Mouse (Mus musculus) liver, embryonic 13.5 days (tissue): ENCODE data around the gene Tnni3. TPM values are rescaled to one million over a fixed set of nuclear protein-coding genes. Genes with fewer than 3 reads are reported as not detected.

Source experiments
- ATAC-seq: fragments of 200-750 bp; cut with Nextera tagmentation; 2 replicates; pipeline ENCODE4 v1.8.0; 2017; ENCODE audit warnings: low read depth, mild to moderate bottlenecking, moderate number of reproducible peaks, moderate library complexity
- DNase-seq: peaks from one replicate; pipeline ENCODE4 v3.0.0; 2022
- H3K27ac ChIP-seq: fragments of 300-500 bp; sonication (generic); 2 replicates; pipeline ENCODE4 v1.5.1; 2015; ENCODE audit warnings: moderate library complexity, mild to moderate bottlenecking, inconsistent platforms
- H3K27me3 ChIP-seq: fragments of 300-500 bp; sonication (generic); 2 replicates; pipeline ENCODE4 v1.6.1; 2015; ENCODE audit warnings: mild to moderate bottlenecking, inconsistent platforms
- H3K36me3 ChIP-seq: fragments of 300-500 bp; sonication (generic); 2 replicates; pipeline ENCODE4 v1.6.1; 2015; ENCODE audit warnings: mild to moderate bottlenecking, inconsistent platforms
- H3K4me1 ChIP-seq: fragments of 300-500 bp; sonication (generic); replicated peaks from 2 replicates; pipeline ENCODE4 v1.6.1; 2015; ENCODE audit warnings: inconsistent platforms
- H3K4me2 ChIP-seq: fragments of 300-500 bp; sonication (generic); 2 replicates; pipeline ENCODE4 v1.6.1; 2015; ENCODE audit warnings: inconsistent platforms, mild to moderate bottlenecking, moderate library complexity
- H3K4me3 ChIP-seq: fragments of 300-500 bp; sonication (generic); replicated peaks from 2 replicates; pipeline ENCODE4 v1.5.1; 2015; ENCODE audit warnings: mild to moderate bottlenecking, inconsistent platforms
- H3K9ac ChIP-seq: fragments of 300-500 bp; sonication (generic); 2 replicates; pipeline ENCODE4 v1.6.1; 2015; ENCODE audit warnings: mild to moderate bottlenecking, inconsistent platforms
- H3K9me3 ChIP-seq: fragments of 300-500 bp; sonication (generic); replicated peaks from 2 replicates; pipeline ENCODE4 v1.6.1; 2016; ENCODE audit warnings: inconsistent platforms
- WGBS: fragments of 180-500 bp; shearing (Covaris S2); methylation state at CpG from one replicate; pipeline ENCODE4 v1.1.7; 2015; ENCODE audit not compliant: insufficient replicate concordance; 5-methylcytosine and 5-hydroxymethylcytosine counted together
- polyA plus RNA-seq: library from polyadenylated mRNA; unstranded; fragments of >200 nt; fragmentation: Nextera tagmentation; extraction: Ambion mirVana; gene quantifications from 2 replicates; pipeline ENCODE4 v1.2.1, GENCODE M21; 2015

Gene Tnni3
- polyA plus RNA-seq, 1 experiment from 2014 or later: 1.1 TPM

- ATAC-seq: no peak
- WGBS: 13% methylated on average over 11 of the region's 11 CpGs
- Histone ChIP-seq H3K36me3 (no peaks in the 10 kb centered on the region), H3K4me2 (peak overlapping the region; percentile 20), H3K27ac (peak overlapping the region; percentile 71), H3K4me3 (no peak overlapping the region), H3K9ac (peak overlapping the region; percentile 14), H3K27me3 (no peaks in the 10 kb centered on the region), H3K4me1 (peaks cover 66% of the 10 kb centered on the region), H3K9me3 (no peaks in the 10 kb centered on the region)
- no peak for DNase-seq
These were observed 19.2 kb downstream of the Tnni3 start for GRCm38 (mm10) chr7:4504646-4505435.

DNA sequence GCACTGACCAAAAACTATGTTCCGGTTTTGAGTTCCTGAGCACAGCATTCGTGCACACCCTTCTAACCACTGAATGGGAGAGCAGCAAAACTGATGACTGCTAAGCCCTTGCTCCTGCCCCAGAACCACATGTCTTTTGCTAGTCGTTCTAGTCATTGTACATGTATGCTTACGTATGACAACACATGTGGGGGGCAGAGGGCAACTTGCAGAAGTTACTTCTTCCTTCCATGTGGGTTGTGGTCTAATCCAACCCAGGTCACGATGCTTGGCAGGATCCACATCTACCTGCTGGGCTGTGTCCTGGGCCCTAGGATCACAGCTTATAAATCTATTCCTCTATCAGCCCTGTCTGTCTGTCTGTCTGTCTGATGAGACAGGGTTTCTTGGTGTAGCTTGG lies 20.2 kb downstream of the Tnni3 start:
- Histone ChIP-seq H3K4me3 (no peak overlapping the region), H3K4me2 (no peak overlapping the region), H3K9me3 (no peaks in the 10 kb centered on the region), H3K36me3 (peaks cover 4% of the 10 kb centered on the region; the same call in 1 of the 2 replicates), H3K9ac (no peak overlapping the region), H3K27me3 (no peaks in the 10 kb centered on the region), H3K4me1 (peaks cover 66% of the 10 kb centered on the region), H3K27ac (peak overlapping the region; percentile 71)
- DNase-seq (no peak), ATAC-seq (no peak)
- WGBS: 57% methylated on average over 5 of the region's 5 CpGs

DNA sequence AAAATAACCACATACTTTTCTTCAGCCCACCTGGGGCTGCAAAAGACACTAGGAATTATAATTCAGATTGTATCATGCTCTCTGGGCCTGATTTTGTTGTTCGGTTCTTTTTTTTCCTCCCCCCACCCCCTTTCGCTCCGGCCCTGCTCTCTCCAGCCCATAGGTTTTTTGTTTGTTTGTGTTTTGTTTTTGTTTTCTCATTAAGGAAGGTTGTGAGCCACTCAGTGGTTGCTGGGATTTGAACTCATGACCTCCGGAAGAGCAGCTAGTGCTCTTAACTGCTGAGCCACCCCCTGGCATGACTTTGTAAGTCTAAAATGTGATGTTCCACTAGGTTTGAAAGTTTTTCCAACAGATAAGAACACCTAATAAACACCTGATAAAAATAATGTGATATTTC lies 20.9 kb downstream of the Tnni3 start:
- Histone ChIP-seq H3K27ac (peak overlapping the region; percentile 90), H3K9me3 (no peaks in the 10 kb centered on the region), H3K36me3 (peaks cover 9% of the 10 kb centered on the region; the same call in 1 of the 2 replicates), H3K4me2 (peak overlapping the region; percentile 87), H3K4me1 (peaks cover 67% of the 10 kb centered on the region), H3K9ac (no peak overlapping the region), H3K27me3 (no peaks in the 10 kb centered on the region), H3K4me3 (peak overlapping the region; percentile 95; the same call in 1 of the 2 replicates)
- DNase-seq: no peak
- ATAC-seq: no peak
- WGBS: 69% methylated on average over 4 of the region's 4 CpGs

GRCm38 (mm10) chr7:4502421-4503090 lies 21.5 kb downstream of the Tnni3 start:
- Histone ChIP-seq H3K36me3 (peaks cover 12% of the 10 kb centered on the region; the same call in 1 of the 2 replicates), H3K9me3 (no peaks in the 10 kb centered on the region), H3K27me3 (no peaks in the 10 kb centered on the region), H3K4me3 (peak overlapping the region; percentile 95), H3K9ac (peak overlapping the region; percentile 98), H3K4me2 (peak overlapping the region; percentile 87), H3K4me1 (peaks cover 70% of the 10 kb centered on the region), H3K27ac (peak overlapping the region; percentile 90)
- ATAC-seq (no peak), DNase-seq (peak; percentile 56)
- 7% methylated on average over 14 of the region's 14 CpGs for WGBS

- Histone ChIP-seq H3K9ac (peak within 1 kb of the TSS; percentile 98), H3K27me3 (no peaks in the 10 kb centered on the region), H3K4me1 (peaks cover 68% of the 10 kb centered on the region), H3K36me3 (peaks cover 20% of the 10 kb centered on the region), H3K4me2 (peak within 1 kb of the TSS; percentile 87), H3K27ac (peak within 1 kb of the TSS; percentile 90), H3K9me3 (no peaks in the 10 kb centered on the region), H3K4me3 (peak within 1 kb of the TSS; percentile 95)
- under 1% methylated on average over 50 of the region's 62 CpGs for WGBS
- DNase-seq (peak; percentile 91), ATAC-seq (peak; percentile 89)
These were observed 22.3 kb downstream of the Tnni3 start, which contains the start of gene Ppp1r12c for GRCm38 (mm10) chr7:4501558-4502397. Ppp1r12c (minus strand) TSS chr7:4501680.

DNA sequence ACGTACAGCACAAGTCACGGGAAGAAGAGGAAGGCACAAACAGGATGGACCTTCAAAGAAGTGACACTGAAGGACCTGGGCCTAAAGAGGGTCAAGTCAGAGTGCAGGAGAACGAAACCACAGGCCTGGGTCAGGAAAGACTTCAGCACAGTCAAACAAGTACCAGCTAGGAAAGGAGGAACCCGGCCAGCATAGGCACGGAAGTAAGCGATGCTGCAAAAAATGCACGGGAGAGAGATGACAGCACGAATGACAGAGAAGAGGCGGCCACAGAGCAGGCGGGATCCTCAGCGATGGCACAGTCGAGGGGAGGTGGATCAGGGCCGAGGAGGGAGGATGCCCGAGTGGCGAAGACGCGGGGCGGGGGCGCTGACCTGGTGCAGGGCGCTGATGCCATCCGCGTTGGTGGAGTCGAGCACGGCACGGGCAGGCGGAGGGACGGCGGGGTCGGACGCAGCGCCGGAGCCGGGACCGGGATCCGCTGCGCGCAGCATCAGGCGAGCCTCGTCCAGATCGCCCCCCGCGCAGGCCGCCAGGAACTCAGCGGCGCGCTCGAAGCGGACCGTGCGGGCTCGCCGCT lies 23.0 kb downstream of the Tnni3 start:
- peak; percentile 46 for DNase-seq
- WGBS: under 1% methylated on average over 41 of the region's 52 CpGs
- Histone ChIP-seq H3K9me3 (no peaks in the 10 kb centered on the region), H3K4me1 (peaks cover 74% of the 10 kb centered on the region), H3K27ac (peak overlapping the region; percentile 90), H3K27me3 (no peaks in the 10 kb centered on the region), H3K9ac (peak overlapping the region; percentile 98), H3K36me3 (peaks cover 28% of the 10 kb centered on the region), H3K4me2 (peak overlapping the region; percentile 87), H3K4me3 (peak overlapping the region; percentile 95)
- ATAC-seq: peak; percentile 59

- H3K27me3 ChIP-seq: no peaks in the 10 kb centered on the region
- no peaks in the 10 kb centered on the region for H3K9me3 ChIP-seq
- peaks cover 46% of the 10 kb centered on the region for H3K36me3 ChIP-seq
- no peak for DNase-seq
- WGBS: 89% methylated on average over 4 of the region's 4 CpGs
- no peak for ATAC-seq
- H3K27ac ChIP-seq: peak overlapping the region; percentile 23; the same call in 1 of the 2 replicates
- H3K4me3 ChIP-seq: peak overlapping the region; percentile 24
- H3K4me1 ChIP-seq: peaks cover 75% of the 10 kb centered on the region
- H3K4me2 ChIP-seq: peak overlapping the region; percentile 87
- peak overlapping the region; percentile 98 for H3K9ac ChIP-seq
These were observed 25.0 kb downstream of the Tnni3 start for GRCm38 (mm10) chr7:4499034-4499433.

GRCm38 (mm10) chr7:4498251-4498650 lies 25.8 kb downstream of the Tnni3 start:
- H3K9ac ChIP-seq: no peak overlapping the region
- peaks cover 77% of the 10 kb centered on the region for H3K4me1 ChIP-seq
- ATAC-seq (no peak), DNase-seq (no peak)
- no peaks in the 10 kb centered on the region for H3K9me3 ChIP-seq
- H3K4me3 ChIP-seq: no peak overlapping the region
- H3K27ac ChIP-seq: no peak overlapping the region
- H3K4me2 ChIP-seq: 0 out of 2 replicates have a peak overlapping the region, but pooled peaks have one; percentile 87
- H3K36me3 ChIP-seq: peaks cover 53% of the 10 kb centered on the region
- 44% methylated on average over 9 of the region's 9 CpGs for WGBS
- H3K27me3 ChIP-seq: no peaks in the 10 kb centered on the region

DNA sequence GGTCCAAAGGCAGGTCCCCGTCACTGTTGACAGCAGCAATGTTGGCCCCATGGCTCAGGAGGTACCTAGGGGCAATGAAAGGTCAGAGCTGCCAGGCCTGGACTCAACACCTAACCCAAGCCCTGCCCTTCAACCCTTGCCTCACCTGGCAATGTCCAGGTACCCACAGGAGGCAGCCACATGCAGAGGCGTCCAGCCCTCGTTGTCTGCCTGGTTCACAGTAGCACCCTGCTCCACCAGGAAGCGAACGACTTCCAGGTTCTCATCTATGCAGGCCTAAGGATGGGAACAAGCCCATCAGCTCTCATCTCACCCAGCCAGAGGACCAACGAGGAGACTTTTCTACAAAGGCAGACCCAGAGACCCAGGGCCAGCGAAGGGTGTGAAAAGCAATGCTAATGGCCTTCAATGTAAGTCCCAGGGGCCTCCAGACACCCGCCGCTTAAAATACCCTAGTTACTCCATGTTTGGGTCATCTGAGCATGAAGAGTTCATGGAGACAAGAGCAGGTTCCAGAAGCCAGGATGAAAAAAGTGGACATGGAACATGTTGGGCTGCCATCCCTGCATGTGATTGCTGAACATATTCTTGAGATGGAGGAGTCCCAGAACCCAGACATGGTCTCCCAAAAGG lies 26.6 kb downstream of the Tnni3 start:
- H3K36me3 ChIP-seq: peaks cover 62% of the 10 kb centered on the region
- H3K4me2 ChIP-seq: no peak overlapping the region
- ATAC-seq (no peak), DNase-seq (no peak)
- peaks cover 77% of the 10 kb centered on the region for H3K4me1 ChIP-seq
- H3K9ac ChIP-seq: no peak overlapping the region
- H3K27ac ChIP-seq: no peak overlapping the region
- no peaks in the 10 kb centered on the region for H3K27me3 ChIP-seq
- H3K4me3 ChIP-seq: no peak overlapping the region
- 86% methylated on average over 9 of the region's 9 CpGs for WGBS
- no peaks in the 10 kb centered on the region for H3K9me3 ChIP-seq

- 79% methylated on average over 3 of the region's 3 CpGs for WGBS
These were observed 27.6 kb downstream of the Tnni3 start for GRCm38 (mm10) chr7:4496468-4496867.

More at GRCm38 (mm10) chr7:4496468-4496867, 27.6 kb downstream of the Tnni3 start:
- H3K4me3 ChIP-seq: no peak overlapping the region
- peaks cover 85% of the 10 kb centered on the region for H3K4me1 ChIP-seq
- H3K27ac ChIP-seq: no peak overlapping the region
- H3K27me3 ChIP-seq: no peaks in the 10 kb centered on the region
- ATAC-seq (no peak), DNase-seq (no peak)
- no peak overlapping the region for H3K9ac ChIP-seq
- H3K36me3 ChIP-seq: peaks cover 70% of the 10 kb centered on the region
- H3K9me3 ChIP-seq: no peaks in the 10 kb centered on the region
- H3K4me2 ChIP-seq: no peak overlapping the region
